Mouse (Mus musculus): ENCODE measurements at regions not wholly inside any gene's neighbourhood (a gene's known extent, or its start where the extent isn't known, plus 50 kb on each side); places are given as distances from the start of the nearest gene placed in this dataset.

GRCm38 (mm10) chr1:193721850-193722249 lies 351.8 kb upstream of the Camk1g start:
- no peaks in the 10 kb centered on the region for H3K27me3 ChIP-seq (ENCODE audit: control insufficient read depth, insufficient read depth, low read length)
- peaks cover 4% of the 10 kb centered on the region; the same call in 1 of the 2 replicates for H3K4me1 ChIP-seq (replicated peaks; ENCODE audit: control insufficient read depth, insufficient read depth, low read length)
- H3K4me2 ChIP-seq (ENCODE audit: low read depth, low read length, severe bottlenecking): no peak overlapping the region
- H3K9ac ChIP-seq (ENCODE audit: low read length): no peak overlapping the region
- H3K4me3 ChIP-seq (ENCODE audit: low read depth, low read length): no peak overlapping the region
- H3K9me3 ChIP-seq (ENCODE audit: control insufficient read depth, low read length): no peaks in the 10 kb centered on the region
- no peak for DNase-seq (ENCODE audit: low spot score)
- WGBS: 66% methylated on average over 2 of the region's 2 CpGs
- no peak for ATAC-seq (replicated peaks; ENCODE audit: low FRiP score)
- no peaks in the 10 kb centered on the region for H3K36me3 ChIP-seq (ENCODE audit: control insufficient read depth, insufficient read depth, low read length)
- H3K27ac ChIP-seq (ENCODE audit: low read depth, low read length): no peak overlapping the region

GRCm38 (mm10) chr1:193720420-193720851 lies 350.3 kb upstream of the Camk1g start:
- H3K36me3 ChIP-seq (ENCODE audit: control insufficient read depth, insufficient read depth, low read length): no peaks in the 10 kb centered on the region
- H3K27me3 ChIP-seq (ENCODE audit: control insufficient read depth, insufficient read depth, low read length): no peaks in the 10 kb centered on the region
- ATAC-seq (replicated peaks; ENCODE audit: low FRiP score) (peak; percentile 65), DNase-seq (ENCODE audit: low spot score) (no peak)
- no peak overlapping the region for H3K27ac ChIP-seq (ENCODE audit: low read depth, low read length)
- H3K4me2 ChIP-seq (ENCODE audit: low read depth, low read length, severe bottlenecking): no peak overlapping the region
- H3K4me1 ChIP-seq (replicated peaks; ENCODE audit: control insufficient read depth, insufficient read depth, low read length): peaks cover 4% of the 10 kb centered on the region; the same call in 1 of the 2 replicates
- 20% methylated on average over 8 of the region's 8 CpGs for WGBS
- H3K4me3 ChIP-seq (ENCODE audit: low read depth, low read length): no peak overlapping the region
- no peak overlapping the region for H3K9ac ChIP-seq (ENCODE audit: low read length)
- no peaks in the 10 kb centered on the region for H3K9me3 ChIP-seq (ENCODE audit: control insufficient read depth, low read length)

- H3K4me1 ChIP-seq (replicated peaks; ENCODE audit: control insufficient read depth, insufficient read depth, low read length): peaks cover under 1% of the 10 kb centered on the region; the same call in 1 of the 2 replicates
- DNase-seq (ENCODE audit: low spot score): no peak
- no peak overlapping the region for H3K4me3 ChIP-seq (ENCODE audit: low read depth, low read length)
- H3K27ac ChIP-seq (ENCODE audit: low read depth, low read length): no peak overlapping the region
- no peak overlapping the region for H3K4me2 ChIP-seq (ENCODE audit: low read depth, low read length, severe bottlenecking)
- WGBS: 81% methylated on average over 4 of the region's 4 CpGs
- H3K9me3 ChIP-seq (ENCODE audit: control insufficient read depth, low read length): no peaks in the 10 kb centered on the region
- no peaks in the 10 kb centered on the region for H3K27me3 ChIP-seq (ENCODE audit: control insufficient read depth, insufficient read depth, low read length)
- no peaks in the 10 kb centered on the region for H3K36me3 ChIP-seq (ENCODE audit: control insufficient read depth, insufficient read depth, low read length)
- H3K9ac ChIP-seq (ENCODE audit: low read length): no peak overlapping the region
- no peak for ATAC-seq (replicated peaks; ENCODE audit: low FRiP score)
Measured at GRCm38 (mm10) chr1:193715328-193715727, 345.2 kb upstream of the Camk1g start.

- no peak overlapping the region for H3K27ac ChIP-seq (ENCODE audit: low read depth, low read length)
- no peak for ATAC-seq (replicated peaks; ENCODE audit: low FRiP score)
Measured at GRCm38 (mm10) chr1:193714631-193715030, 344.5 kb upstream of the Camk1g start.

GRCm38 (mm10) chr1:193705205-193705604 lies 335.1 kb upstream of the Camk1g start:
- no peak overlapping the region for H3K4me2 ChIP-seq (ENCODE audit: low read depth, low read length, severe bottlenecking)
- no peaks in the 10 kb centered on the region for H3K36me3 ChIP-seq (ENCODE audit: control insufficient read depth, insufficient read depth, low read length)
- H3K4me1 ChIP-seq (replicated peaks; ENCODE audit: control insufficient read depth, insufficient read depth, low read length): peaks cover 3% of the 10 kb centered on the region; the same call in 1 of the 2 replicates
- H3K4me3 ChIP-seq (ENCODE audit: low read depth, low read length): no peak overlapping the region
- 32% methylated on average over 2 of the region's 2 CpGs for WGBS
- H3K27ac ChIP-seq (ENCODE audit: low read depth, low read length): no peak overlapping the region
- DNase-seq (ENCODE audit: low spot score) (no peak), ATAC-seq (replicated peaks; ENCODE audit: low FRiP score) (no peak)
- no peaks in the 10 kb centered on the region for H3K27me3 ChIP-seq (ENCODE audit: control insufficient read depth, insufficient read depth, low read length)
- no peaks in the 10 kb centered on the region for H3K9me3 ChIP-seq (ENCODE audit: control insufficient read depth, low read length)
- no peak overlapping the region for H3K9ac ChIP-seq (ENCODE audit: low read length)

More at GRCm38 (mm10) chr1:193714631-193715030, 344.5 kb upstream of the Camk1g start:
- Histone ChIP-seq H3K36me3 (ENCODE audit: control insufficient read depth, insufficient read depth, low read length) (no peaks in the 10 kb centered on the region), H3K4me2 (ENCODE audit: low read depth, low read length, severe bottlenecking) (no peak overlapping the region), H3K9ac (ENCODE audit: low read length) (no peak overlapping the region), H3K4me3 (ENCODE audit: low read depth, low read length) (no peak overlapping the region), H3K9me3 (ENCODE audit: control insufficient read depth, low read length) (no peaks in the 10 kb centered on the region), H3K4me1 (replicated peaks; ENCODE audit: control insufficient read depth, insufficient read depth, low read length) (no peaks in the 10 kb centered on the region), H3K27me3 (ENCODE audit: control insufficient read depth, insufficient read depth, low read length) (no peaks in the 10 kb centered on the region)
- 82% methylated on average over 2 of the region's 2 CpGs for WGBS
- DNase-seq (ENCODE audit: low spot score): no peak

GRCm38 (mm10) chr1:193702707-193703419 lies 332.8 kb upstream of the Camk1g start:
- ATAC-seq (replicated peaks; ENCODE audit: low FRiP score) (peak; percentile 51), DNase-seq (ENCODE audit: low spot score) (peak; percentile 67)
- Histone ChIP-seq H3K9me3 (ENCODE audit: control insufficient read depth, low read length) (no peaks in the 10 kb centered on the region), H3K4me2 (ENCODE audit: low read depth, low read length, severe bottlenecking) (peak overlapping the region; percentile 45), H3K9ac (ENCODE audit: low read length) (no peak overlapping the region; the same call in 1 of the 2 replicates), H3K4me3 (ENCODE audit: low read depth, low read length) (peak overlapping the region; percentile 24), H3K36me3 (ENCODE audit: control insufficient read depth, insufficient read depth, low read length) (no peaks in the 10 kb centered on the region), H3K27me3 (ENCODE audit: control insufficient read depth, insufficient read depth, low read length) (no peaks in the 10 kb centered on the region), H3K4me1 (replicated peaks; ENCODE audit: control insufficient read depth, insufficient read depth, low read length) (peaks cover 3% of the 10 kb centered on the region; the same call in 1 of the 2 replicates), H3K27ac (ENCODE audit: low read depth, low read length) (no peak overlapping the region)
- WGBS: 17% methylated on average over 15 of the region's 15 CpGs

- ATAC-seq (replicated peaks; ENCODE audit: low FRiP score) (no peak), DNase-seq (ENCODE audit: low spot score) (no peak)
- H3K9me3 ChIP-seq (ENCODE audit: control insufficient read depth, low read length): no peaks in the 10 kb centered on the region
- H3K27ac ChIP-seq (ENCODE audit: low read depth, low read length): no peak overlapping the region
- 85% methylated on average over 3 of the region's 3 CpGs for WGBS
- no peak overlapping the region for H3K9ac ChIP-seq (ENCODE audit: low read length)
- no peak overlapping the region for H3K4me2 ChIP-seq (ENCODE audit: low read depth, low read length, severe bottlenecking)
- H3K36me3 ChIP-seq (ENCODE audit: control insufficient read depth, insufficient read depth, low read length): no peaks in the 10 kb centered on the region
- peaks cover 3% of the 10 kb centered on the region; the same call in 1 of the 2 replicates for H3K4me1 ChIP-seq (replicated peaks; ENCODE audit: control insufficient read depth, insufficient read depth, low read length)
- no peak overlapping the region for H3K4me3 ChIP-seq (ENCODE audit: low read depth, low read length)
- no peaks in the 10 kb centered on the region for H3K27me3 ChIP-seq (ENCODE audit: control insufficient read depth, insufficient read depth, low read length)
Measured at GRCm38 (mm10) chr1:193700217-193700616, 330.1 kb upstream of the Camk1g start.

GRCm38 (mm10) chr1:193698603-193699266 lies 328.6 kb upstream of the Camk1g start:
- ATAC-seq (replicated peaks; ENCODE audit: low FRiP score): peak; percentile 68
- Histone ChIP-seq H3K36me3 (ENCODE audit: control insufficient read depth, insufficient read depth, low read length) (no peaks in the 10 kb centered on the region), H3K4me2 (ENCODE audit: low read depth, low read length, severe bottlenecking) (no peak overlapping the region), H3K27ac (ENCODE audit: low read depth, low read length) (no peak overlapping the region), H3K9me3 (ENCODE audit: control insufficient read depth, low read length) (no peaks in the 10 kb centered on the region), H3K9ac (ENCODE audit: low read length) (no peak overlapping the region), H3K4me1 (replicated peaks; ENCODE audit: control insufficient read depth, insufficient read depth, low read length) (peaks cover 3% of the 10 kb centered on the region; the same call in 1 of the 2 replicates), H3K4me3 (ENCODE audit: low read depth, low read length) (no peak overlapping the region), H3K27me3 (ENCODE audit: control insufficient read depth, insufficient read depth, low read length) (no peaks in the 10 kb centered on the region)
- peak; percentile 85 for DNase-seq (ENCODE audit: low spot score)
- WGBS: 17% methylated on average over 7 of the region's 7 CpGs

Measured in forebrain, embryonic 11.5 days (tissue).